Mouse (Mus musculus) heart, adult 11 months (tissue): ENCODE results near the gene Copz1.
"Not testable (repeated sequence)": the region's sequence is repeated elsewhere in the genome, so short reads cannot be mapped to it uniquely, and the experiment has no call there.

ENCODE experiments used
- DNase-seq: peaks from one replicate; pipeline ENCODE4 v3.0.0; 2022

Copz1 gene

DNA sequence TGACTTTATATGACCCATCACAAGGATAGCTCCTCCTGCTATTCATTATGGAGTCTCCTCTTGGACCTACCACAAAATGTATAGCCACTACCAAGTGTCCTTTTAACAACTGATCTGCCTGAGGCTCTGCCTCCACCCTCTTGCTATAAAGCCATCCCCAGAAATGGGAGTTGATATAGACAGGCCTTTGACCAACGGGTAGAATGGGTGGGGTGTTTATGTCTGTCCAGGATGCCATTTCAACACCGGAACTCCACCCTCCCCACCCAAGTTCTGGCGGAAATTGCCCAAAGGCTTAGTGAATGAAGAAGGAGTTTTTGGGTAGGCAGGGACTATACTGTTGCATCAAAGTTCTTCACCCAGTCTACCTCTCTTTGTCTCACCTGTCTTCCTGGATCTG is 19.9 kb upstream of the Copz1 start:
- DNase-seq, result peak; percentile 55

DNA sequence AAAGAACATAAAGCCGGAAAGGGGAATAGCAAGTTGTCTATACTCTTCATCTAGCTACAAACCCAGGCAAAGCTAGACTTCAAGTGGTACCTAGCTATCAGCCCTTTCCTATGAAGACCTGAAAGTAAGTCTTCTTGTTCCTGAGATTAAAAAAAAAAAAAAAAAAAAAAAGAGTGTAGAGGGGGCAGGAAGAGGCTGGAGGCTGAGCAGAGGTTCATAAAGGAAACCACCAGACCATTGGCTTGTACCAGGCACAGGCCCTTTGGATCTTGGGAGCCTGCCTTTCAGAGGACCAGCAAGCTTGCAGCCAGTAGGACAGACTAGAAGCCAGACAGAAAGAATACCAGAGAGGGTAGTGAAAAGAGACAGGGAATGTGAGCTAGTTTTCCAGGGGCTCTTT is 19.2 kb upstream of the Copz1 start:
- DNase-seq, result no peak

DNA sequence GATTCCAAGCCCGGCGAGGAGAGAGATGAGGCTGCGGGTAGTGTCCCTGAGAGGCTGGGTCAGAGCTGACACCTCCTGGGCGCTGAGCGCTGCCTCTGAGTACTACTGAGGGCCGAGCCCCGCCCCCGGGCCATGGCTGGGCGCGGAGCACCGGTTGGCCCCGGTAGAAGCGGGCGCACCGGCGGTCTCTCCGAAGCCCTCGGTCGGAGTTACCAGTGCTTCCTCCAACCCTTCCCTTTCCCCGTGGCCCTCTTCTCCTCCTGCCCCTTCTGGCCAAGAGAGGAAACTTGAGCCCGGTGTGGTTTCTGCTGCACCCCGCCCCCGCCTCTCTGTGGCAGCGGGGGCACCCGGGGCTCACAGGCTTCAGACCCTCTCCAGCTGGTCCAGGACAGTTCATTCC is 17.3 kb upstream of the Copz1 start:
- DNase-seq, result peak; percentile 93

DNA sequence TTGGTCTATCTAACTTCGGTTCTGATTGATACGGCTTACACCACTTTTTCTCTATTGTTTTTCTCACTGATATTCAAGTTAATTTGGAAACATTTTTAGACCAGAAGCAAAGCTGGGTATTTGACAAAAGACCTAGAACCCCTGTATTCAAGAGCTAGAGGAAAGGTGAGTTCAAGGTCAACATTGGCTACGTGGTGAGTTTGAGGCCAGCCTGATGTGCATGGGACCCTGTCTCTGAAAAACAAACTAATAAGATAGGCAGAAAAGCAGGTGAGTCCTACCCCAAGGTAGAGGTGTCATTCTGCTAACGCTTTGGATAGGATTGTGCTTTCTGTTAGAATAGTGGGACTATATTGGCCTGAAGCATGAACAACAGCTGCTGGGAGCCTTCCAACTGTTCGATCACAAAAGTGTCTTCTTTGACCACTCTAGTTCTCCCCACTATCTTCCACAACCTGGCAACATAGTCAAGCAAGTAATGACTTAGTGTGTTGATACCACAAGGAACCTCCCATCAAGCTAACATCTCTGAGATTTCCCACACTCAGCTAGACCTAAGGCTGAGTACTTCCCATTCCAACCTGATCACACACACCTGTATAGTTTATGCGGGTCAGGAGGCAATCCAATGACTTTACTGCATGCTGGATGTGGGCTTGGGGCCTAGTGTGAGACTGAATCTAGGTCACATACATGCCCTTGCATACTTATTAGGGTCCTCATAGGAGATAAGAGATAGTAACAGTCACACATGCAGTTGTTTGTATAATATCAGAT is 16.1 kb upstream of the Copz1 start:
- DNase-seq, result no peak

DNA sequence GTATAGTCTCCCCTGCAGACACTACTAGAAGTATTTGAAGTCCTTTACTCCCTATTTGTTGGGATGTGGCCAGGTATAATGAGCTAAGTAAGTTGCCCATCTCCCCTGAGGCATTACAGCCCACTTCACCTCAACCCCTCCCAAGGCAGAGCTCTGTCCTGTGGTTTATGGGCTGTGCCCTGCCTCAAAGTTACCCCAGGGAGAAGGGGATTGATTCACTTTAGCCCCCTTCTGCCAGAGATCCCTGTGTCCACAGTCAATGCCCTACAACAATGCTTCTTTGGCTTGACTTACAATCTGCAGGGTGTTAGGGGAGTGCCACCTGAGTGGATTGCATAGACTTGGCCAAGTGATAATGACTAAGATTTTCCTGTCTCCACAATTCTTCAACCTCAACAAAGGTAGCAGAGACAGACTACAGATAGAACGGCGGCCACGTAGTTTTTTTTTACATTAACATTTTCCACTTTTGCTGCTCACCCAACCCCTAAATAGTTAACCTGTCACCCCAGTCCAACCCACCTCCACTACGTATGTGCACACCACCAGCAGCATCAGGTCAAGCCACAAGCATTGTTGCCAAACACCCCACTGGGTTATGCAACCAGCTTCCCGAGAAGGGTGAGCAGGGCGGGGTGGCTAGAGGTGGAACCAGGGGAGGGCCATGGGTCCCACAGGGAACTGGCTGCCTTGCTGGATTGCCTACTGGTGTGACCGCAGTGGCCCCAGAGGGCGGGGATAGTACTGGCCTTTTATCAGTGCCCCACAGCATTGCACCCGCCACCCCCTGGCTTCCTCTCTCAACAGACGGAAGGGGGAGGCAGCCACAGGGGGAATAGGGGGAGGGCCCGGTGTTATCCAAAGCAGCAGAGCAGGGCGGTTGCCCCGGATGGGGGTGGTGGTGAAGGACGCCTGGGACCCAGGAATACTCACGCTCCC is 14.5 kb upstream of the Copz1 start, which contains the start of gene Nfe2:
TSS of gene Nfe2 (minus strand) at position 614 of the 939 bp plus-strand sequence.
- peak; percentile 99 for DNase-seq

DNA sequence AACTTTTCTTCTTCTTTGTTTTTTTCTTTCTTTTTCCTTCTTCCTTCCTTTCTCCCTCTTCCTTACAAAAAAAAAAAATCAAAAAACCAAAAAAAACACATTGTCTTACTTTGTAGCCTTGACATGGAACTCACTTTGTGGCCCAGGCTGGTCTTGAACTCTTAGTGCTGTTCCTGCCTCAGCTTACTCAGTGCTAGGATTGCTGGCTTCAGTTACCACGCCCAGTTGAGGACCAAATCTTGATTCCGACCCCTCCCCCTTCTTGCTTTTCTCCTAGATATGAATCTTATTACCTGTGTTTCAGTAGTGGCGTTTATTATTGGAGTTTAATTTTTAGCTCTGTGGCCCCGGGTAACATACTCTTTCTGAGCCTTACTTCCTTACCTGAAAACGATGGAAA is 13.4 kb upstream of the Copz1 start:
- no peak for DNase-seq

DNA sequence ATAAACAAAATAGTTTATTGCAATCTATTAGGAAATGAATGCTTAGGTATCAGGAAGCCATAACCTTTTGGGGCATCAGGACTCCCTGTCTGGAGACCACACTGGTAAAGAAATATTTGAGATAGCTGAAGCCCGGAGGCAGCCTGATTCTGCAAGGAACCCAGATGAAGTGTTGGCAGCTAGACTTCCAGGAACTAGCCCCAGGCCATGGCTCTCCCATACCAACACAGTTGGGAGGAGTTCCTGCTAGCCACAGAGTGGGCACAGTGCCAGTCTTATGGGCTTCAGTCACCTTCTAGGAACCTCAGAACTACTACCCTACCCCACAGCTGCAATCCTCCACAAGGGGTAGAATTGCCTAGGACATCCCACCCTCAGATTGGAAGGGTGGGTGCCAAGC is 12.5 kb upstream of the Copz1 start:
- DNase-seq, result no peak

DNA sequence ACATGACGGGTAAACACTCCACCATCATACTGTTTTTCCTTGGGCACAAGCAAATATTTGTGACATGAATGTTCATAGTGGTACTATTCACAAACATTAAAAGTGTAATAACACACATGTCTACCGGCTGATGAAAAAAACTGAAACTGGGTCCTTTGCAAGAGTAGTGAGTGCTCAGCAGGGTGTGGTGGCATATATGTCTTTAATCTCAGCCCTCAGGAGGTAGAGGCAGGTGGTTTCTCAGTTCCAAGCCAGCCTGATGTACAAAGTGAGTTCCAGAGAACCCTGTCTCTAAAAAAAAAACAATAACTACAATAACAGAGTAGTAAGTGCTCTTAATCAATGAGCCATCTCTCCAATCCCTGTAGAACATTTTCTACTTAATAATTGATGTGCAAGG is 7.7 kb upstream of the Copz1 start:
- DNase-seq, result no peak

DNA sequence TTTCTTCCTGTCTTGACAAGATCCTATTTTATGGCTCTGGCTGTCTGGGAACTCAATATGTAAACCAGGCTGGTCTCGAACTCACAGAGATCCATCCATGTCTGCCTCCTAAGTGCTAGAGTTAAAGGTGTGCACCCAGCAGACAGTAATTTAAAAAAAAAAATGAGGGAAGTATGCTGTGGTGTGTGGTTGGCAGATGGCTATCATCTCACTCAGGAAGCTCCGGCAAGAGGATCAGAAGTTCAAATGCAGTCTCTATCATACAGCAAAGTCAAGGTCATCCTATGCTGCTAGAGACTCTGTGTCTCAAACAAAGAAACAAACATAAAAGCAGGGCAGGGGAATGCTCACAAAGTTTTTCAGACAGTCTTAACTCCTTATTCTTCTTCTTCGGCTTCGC is 3.6 kb upstream of the Copz1 start:
- DNase-seq, result no peak

DNA sequence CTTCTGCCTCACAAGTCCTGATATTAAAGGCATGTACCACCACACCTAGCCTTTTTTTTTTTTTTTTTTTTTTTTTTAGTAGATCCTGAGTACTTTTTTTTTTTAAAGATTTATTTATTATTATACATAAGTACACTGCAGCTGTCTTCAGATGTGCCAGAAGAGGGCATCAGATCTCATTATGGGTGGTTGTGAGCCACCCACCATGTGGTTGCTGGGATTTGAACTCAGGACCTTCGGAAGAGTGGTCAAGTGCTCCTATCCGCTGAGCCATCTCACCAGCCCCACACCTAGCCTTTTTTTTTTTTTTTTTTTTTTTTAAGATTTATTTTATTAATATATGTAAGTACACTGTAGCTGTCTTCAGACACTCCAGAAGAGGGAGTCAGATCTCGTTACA is 3.4 kb downstream of the Copz1 start:
- not testable (repeated sequence) for DNase-seq

DNA sequence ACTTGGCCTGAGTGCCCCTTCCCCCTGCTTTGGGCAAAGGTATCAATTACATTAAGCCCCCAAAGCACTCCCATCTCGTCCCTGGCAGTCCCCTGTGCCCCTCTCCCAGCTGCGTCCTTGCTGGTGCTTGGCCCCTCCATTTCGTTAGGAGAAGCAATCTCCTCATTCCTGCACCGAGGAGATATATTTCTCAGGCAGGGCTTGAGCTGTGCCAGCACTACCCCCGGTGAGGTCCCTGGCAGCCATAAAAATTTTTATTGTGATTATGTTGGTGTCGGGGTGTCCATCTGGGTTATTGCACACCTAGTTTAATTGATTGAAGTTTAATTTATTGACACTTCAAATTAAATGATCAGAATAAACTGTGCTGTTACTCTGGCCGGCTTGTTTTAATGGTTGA is 5.4 kb downstream of the Copz1 start:
- DNase-seq, result no peak

DNA sequence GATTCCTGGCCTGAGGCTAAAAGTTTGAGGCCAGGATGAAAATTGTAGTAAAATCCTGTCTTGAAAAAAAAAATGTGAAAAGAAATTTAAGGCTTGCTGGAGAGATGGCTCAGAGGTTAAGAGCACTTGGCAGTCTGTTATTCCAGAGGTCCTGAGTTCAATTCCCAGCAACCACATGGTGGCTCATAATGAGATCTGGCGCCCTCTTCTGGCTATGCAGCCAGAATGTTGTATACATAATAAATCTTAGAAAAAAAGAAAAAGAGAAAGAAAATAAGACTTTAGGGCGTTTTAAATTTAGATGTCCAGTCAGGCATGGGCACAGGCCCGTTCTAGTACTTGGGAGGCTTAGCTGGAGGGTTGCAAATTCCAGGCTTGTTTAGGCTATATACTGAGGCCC is 7.2 kb downstream of the Copz1 start:
- no peak for DNase-seq

DNA sequence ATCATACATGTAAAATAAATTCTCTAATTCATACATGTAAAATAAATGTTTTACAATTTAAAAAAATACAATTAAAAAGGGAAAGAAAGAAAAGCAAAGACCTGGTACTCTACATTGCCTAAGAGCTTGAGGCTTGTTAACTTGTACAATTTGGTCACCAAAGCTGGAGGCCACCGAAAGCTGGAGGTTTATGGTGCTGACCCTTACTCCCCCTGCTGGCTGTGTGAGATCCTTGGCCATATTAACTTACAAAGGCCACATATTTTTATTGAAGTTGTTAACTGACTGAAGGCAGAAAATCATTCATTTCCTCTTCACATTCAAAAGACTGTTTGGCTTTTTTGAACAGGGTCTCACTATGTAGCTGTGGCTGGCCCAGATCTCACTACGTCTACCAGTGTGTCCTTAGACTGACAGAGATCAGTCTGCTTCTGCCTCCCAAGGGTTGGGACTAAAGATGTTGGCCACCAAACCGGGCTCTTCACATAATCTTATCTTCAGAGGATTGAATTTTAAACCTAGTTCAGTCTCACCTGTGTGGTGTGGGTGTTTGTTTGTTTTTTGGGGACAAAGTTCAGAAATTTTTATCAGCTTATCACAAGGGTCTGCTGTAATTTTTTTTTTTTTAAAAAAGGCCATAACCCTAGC is 8.4 kb downstream of the Copz1 start:
- DNase-seq, result peak; percentile 76

DNA sequence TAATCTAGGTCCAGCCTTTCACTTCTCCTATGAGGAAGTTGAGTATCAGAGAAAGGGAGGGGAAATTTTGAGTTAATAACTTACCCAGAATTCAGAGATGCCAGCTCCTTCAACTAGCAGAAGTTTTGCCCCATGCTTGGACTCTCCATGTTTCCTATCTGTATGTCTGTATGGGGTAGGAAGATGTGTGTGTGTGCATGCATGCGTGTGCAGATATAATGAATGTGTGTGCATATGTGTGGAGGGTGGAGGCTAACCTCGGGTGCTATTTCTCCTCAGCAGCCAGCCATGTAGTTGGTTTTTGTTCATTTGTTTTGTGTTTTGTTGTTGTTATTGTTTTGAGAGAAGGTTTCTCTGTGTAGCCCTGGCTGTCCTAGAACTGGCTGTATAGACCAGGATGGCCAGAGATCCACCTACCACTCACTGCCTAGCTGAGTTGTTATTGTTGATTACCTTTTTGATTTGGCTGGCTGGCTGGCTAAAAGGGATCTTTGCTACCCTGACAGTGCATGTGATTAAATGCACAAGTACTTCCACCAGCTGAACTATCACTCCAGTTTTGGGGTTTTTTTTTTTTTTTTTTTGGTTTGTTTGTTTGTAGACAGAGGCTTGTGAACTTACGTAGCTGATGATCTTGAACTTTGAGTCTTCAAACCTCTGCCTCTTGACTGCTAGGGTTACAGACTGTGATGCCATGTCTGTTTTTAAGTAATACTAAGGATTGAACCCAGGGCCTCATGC is 9.1 kb downstream of the Copz1 start:
- DNase-seq, result no peak

DNA sequence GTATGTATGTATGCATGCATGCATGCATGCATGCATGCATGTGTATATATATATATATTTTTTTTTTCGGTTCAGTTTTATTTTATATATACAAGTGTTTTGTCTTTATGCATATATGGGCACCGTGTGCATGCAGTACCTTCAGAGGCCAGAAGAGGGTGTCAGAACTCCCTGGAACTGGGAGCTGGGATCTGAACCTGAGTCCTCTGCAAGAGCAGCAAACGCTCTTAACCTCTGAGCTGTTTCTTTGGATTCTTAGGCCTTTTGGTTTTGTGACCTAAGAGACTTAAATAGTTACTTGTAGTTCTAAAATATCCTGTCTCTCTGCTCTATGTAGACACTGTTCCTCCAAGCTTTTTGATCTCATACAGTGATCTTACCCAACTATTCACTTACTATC is 11.6 kb downstream of the Copz1 start:
- DNase-seq, result peak; percentile 74

DNA sequence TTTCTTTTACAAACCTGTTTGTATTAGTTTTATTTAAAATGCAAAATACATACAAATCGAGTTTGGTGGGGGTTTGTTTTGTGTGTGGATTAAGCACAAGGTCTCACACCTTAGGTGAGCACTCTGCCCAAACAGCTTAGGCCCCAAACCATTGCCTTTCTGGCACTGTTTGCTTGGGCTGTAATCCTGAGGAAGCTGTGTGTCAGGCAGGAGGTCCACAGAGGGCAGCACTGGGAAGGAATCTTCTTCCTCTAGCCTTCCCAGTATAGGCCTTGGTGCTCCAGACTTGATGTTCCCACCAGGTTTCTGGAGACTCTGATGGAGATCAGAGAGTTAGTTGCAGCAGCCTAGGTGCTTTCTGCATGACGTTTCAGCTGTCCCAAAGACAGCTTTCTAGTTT is 12.1 kb downstream of the Copz1 start:
- DNase-seq, result peak; percentile 85

DNA sequence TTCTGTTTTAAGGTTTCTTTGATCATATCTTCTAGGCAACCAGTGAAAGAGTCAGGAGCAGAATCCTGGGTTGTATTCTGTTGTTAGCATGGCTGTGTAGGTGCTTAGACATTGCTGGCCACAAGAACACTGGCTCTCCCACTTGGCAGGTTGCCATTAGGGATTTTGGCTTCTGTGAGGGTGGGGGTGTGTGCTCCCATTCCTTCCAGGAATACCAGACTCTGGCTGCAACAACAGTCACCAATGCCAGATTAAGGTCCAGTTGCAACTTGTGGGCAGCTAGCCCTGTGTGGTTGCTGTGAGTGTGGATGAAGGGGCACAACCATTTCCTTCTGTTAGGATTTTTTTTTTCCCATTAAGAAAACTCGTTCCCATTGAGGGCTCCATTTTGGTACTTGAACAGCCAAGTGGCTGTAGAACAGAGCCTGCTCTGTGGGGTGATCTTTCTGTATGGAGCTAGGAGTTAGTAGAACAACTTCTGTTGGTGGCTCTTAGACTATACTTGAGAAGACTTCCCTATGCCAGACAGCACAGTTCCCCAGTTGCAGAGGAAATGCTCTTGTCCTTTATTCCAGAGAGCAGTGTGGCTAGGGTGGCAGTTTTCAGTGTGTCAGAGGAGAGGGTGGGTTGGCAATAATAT is 13.4 kb downstream of the Copz1 start:
- peak; percentile 96 for DNase-seq

DNA sequence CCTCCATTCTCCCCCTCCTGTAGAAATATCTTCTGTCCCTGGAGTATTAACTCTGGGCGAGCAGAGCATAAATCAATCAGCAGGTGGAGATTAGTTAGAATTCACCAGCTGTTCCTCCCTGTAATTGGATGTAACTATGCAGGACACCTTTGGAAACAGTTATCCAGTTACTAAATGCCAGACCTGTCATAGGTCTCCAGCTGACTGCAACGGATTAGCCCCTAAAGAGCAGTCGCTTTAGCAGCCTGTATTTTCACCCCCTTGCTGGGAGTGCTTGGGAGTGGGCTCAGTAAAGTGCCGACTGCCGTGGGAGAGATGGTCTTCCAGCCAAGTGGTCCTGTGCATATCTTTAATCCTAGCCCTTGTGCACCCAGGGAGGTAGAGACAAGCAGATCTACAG is 17.1 kb downstream of the Copz1 start:
- DNase-seq, result no peak

DNA sequence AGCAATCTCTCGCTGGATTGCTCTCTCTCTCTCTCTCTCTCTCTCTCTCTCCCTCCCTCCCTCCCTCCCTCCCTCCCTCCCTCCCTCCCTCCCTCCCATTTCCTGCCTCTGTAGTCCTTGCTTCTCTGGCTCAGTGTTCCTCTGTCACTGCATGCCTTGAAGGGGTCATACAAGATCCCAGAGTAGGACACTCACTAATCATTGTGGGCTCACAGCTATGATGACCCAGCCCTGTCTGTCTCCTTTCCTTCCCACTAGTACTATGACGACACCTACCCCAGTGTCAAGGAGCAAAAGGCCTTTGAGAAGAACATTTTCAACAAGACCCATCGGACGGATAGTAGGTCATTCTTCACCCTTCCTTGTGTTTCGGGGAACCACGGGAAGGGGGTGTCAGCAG is 17.9 kb downstream of the Copz1 start:
- peak; percentile 83 for DNase-seq

DNA sequence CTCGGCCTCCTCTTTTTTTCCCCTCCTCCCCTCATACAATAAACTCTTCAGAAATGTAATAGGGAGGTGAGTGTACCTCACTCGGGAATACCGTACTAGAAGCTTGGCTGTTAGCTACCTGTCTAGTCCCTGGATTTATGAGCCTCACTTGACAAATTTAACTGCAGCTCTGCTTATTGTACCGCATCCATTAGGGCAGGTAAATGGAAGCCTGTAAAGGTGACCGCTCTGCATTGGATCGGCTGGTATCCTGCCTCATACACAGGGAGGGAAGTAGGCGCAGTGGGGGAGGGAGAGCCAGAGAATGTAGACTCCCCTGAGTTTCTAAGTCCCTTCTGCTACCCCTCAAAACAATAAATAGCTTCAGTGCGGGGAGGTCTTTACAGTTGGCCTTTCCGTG is 18.3 kb downstream of the Copz1 start:
- DNase-seq, result no peak

DNA sequence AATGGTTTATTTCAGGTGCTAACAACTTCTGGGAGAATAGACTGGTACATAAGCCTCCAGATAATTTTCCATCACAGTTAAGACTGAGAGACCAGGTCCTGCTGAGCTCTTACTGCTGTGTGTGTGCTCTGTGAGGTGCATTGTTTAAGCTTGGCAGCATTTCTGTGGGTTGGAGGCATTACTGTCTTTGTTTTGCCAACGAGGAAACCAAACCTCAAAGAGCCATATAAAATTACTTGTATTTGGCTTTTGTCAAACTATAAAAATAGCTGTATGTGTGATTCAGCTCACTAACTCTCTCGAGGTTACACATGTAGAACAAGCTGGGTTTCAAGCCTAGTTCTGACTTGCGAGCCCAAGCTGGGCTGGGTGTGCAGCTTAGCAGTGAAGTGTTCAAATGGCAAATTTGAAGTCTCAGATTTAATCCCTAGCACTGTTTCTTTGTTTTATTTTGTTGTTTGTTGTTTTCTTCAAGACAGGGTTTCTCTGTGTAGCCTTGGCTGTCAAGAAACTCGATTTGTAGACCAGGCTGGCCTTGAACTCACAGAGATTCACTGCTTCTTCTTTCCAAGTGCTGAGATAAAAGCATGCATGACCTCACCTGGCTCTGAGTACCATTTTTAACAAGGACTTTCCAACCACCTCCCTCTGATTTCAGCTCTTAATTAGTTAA is 20.3 kb downstream of the Copz1 start:
- no peak for DNase-seq

DNA sequence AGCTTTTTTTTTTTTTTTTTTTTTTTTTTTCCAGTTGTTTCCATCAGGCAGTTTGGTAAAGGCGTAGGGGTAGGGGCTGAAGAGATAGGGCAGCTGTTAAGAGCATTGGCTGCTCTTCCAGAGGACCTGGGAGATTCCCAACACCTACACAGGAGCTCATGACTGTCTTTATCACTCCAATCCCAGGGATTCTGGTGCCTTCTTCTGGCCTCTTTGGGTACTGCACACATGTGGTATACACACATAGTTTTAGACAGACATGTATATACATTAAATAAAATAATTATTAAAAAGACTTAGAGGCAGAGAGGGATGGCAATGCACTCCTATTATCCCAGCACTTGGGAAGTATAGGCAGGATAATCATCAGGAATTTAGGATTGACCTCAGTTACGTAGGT is 20.9 kb downstream of the Copz1 start:
- no peak for DNase-seq
